Mouse (Mus musculus): ENCODE data around the gene Dnajc15. TPM values are rescaled to one million over a fixed set of nuclear protein-coding genes. Genes with fewer than 3 reads are reported as not detected.

Dnajc15 gene
- total and polyA plus RNA-seq, 2 experiments, result 5.3 to 10.1 TPM

GRCm38 (mm10) chr14:77794285-77794949, 80.5 kb downstream of the Dnajc15 start:
- no peaks in the 10 kb centered on the region for H3K79me2 ChIP-seq (ENCODE audit: control insufficient read depth, insufficient read depth, low read length)
- H3K27ac ChIP-seq (replicated peaks; ENCODE audit: insufficient read depth, low read depth, low read length), result no peak overlapping the region
- H3K27me3 ChIP-seq (ENCODE audit: control insufficient read depth, insufficient read depth, low read length), result no peaks in the 10 kb centered on the region
- H3K9ac ChIP-seq (ENCODE audit: low read depth, low read length), result no peak overlapping the region
- no peaks in the 10 kb centered on the region for H3K4me1 ChIP-seq (ENCODE audit: control insufficient read depth, insufficient read depth, low read length)
- H3K4me3 ChIP-seq (ENCODE audit: insufficient read depth, low read depth, low read length), result no peak overlapping the region
- TF ChIP-seq POLR2A (IDR thresholded peaks at IDR 0.05; ENCODE audit: extremely low read depth, insufficient read depth, low read length) (no peak), CTCF (IDR thresholded peaks at IDR 0.05; ENCODE audit: low read depth, low read length) (no peak)
- no peaks in the 10 kb centered on the region for H3K36me3 ChIP-seq (ENCODE audit: control insufficient read depth, insufficient read depth, low read length)
- 60% methylated on average over 7 of the region's 7 CpGs for WGBS
- DNase-seq (ENCODE audit: extremely low read depth, low read depth, low spot score), result peak; percentile 12

GRCm38 (mm10) chr14:77792998-77793397, 81.9 kb downstream of the Dnajc15 start:
- TF ChIP-seq POLR2A (IDR thresholded peaks at IDR 0.05; ENCODE audit: extremely low read depth, insufficient read depth, low read length), result no peak
- no peak for TF ChIP-seq CTCF (IDR thresholded peaks at IDR 0.05; ENCODE audit: low read depth, low read length)
- Histone ChIP-seq H3K27ac (replicated peaks; ENCODE audit: insufficient read depth, low read depth, low read length) (no peak overlapping the region), H3K79me2 (ENCODE audit: control insufficient read depth, insufficient read depth, low read length) (no peaks in the 10 kb centered on the region), H3K9ac (ENCODE audit: low read depth, low read length) (no peak overlapping the region), H3K4me1 (ENCODE audit: control insufficient read depth, insufficient read depth, low read length) (no peaks in the 10 kb centered on the region), H3K27me3 (ENCODE audit: control insufficient read depth, insufficient read depth, low read length) (no peaks in the 10 kb centered on the region), H3K36me3 (ENCODE audit: control insufficient read depth, insufficient read depth, low read length) (no peaks in the 10 kb centered on the region), H3K4me3 (ENCODE audit: insufficient read depth, low read depth, low read length) (no peak overlapping the region)
- no peak for DNase-seq (ENCODE audit: extremely low read depth, low read depth, low spot score)
- 95% methylated on average over 6 of the region's 6 CpGs for WGBS

DNA sequence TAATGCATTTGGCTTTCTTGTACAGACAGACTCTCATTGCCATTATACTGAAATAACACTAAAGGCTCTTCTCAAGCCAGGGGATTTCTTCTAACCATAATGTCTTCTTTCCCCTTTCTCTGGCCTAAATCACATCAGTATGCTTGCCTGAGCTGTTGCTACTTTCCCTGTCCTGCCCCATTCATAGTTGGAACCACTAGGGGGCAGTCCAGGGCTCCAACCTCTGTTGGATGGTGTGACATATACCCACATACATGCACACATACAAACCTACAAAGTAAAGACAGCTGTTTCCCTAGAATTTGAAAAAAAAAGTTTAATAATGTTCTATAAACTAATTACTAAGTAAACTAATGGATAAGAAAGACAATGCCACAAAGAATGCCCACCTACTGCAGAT, 91.7 kb downstream of the Dnajc15 start:
- Histone ChIP-seq H3K36me3 (ENCODE audit: control insufficient read depth, insufficient read depth, low read length) (no peaks in the 10 kb centered on the region), H3K27ac (replicated peaks; ENCODE audit: insufficient read depth, low read depth, low read length) (no peak overlapping the region), H3K4me1 (ENCODE audit: control insufficient read depth, insufficient read depth, low read length) (no peaks in the 10 kb centered on the region), H3K9ac (ENCODE audit: low read depth, low read length) (no peak overlapping the region), H3K4me3 (ENCODE audit: insufficient read depth, low read depth, low read length) (no peak overlapping the region), H3K27me3 (ENCODE audit: control insufficient read depth, insufficient read depth, low read length) (no peaks in the 10 kb centered on the region), H3K79me2 (ENCODE audit: control insufficient read depth, insufficient read depth, low read length) (no peaks in the 10 kb centered on the region)
- TF ChIP-seq POLR2A (IDR thresholded peaks at IDR 0.05; ENCODE audit: extremely low read depth, insufficient read depth, low read length) (no peak), CTCF (IDR thresholded peaks at IDR 0.05; ENCODE audit: low read depth, low read length) (peak; percentile 39; the same call in 1 of the 2 replicates)
- DNase-seq (ENCODE audit: extremely low read depth, low read depth, low spot score), result peak; percentile 1

DNA sequence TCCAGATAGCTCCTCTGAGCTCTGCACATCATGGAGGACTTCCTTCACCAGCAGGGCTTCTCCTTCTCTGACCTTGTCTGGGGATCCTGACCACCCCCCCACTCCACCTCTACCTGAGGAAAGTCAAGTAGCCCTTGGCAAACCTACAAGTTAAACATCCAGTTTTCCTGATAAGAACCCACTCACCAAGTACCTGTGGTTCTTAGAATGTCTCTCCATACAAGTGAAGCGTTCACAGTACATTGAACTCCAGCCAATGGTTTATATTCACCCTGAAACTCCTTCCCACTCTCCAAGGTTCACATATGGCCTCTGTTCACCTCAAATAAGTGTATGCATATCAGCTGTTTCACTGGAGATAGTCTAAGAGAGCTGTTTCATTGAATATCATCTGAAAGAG, 97.6 kb downstream of the Dnajc15 start:
- Histone ChIP-seq H3K79me2 (ENCODE audit: control insufficient read depth, insufficient read depth, low read length) (no peaks in the 10 kb centered on the region), H3K27me3 (ENCODE audit: control insufficient read depth, insufficient read depth, low read length) (0 out of 2 replicates have a peak, but pooled peaks cover 2% of the 10 kb centered on the region), H3K9ac (ENCODE audit: low read depth, low read length) (no peak overlapping the region), H3K36me3 (ENCODE audit: control insufficient read depth, insufficient read depth, low read length) (no peaks in the 10 kb centered on the region), H3K27ac (replicated peaks; ENCODE audit: insufficient read depth, low read depth, low read length) (no peak overlapping the region), H3K4me3 (ENCODE audit: insufficient read depth, low read depth, low read length) (no peak overlapping the region), H3K4me1 (ENCODE audit: control insufficient read depth, insufficient read depth, low read length) (no peaks in the 10 kb centered on the region)
- DNase-seq (ENCODE audit: extremely low read depth, low read depth, low spot score), result no peak
- WGBS, result 70% methylated on average over 1 of the region's 1 CpGs
- TF ChIP-seq POLR2A (IDR thresholded peaks at IDR 0.05; ENCODE audit: extremely low read depth, insufficient read depth, low read length), result no peak
- no peak for TF ChIP-seq CTCF (IDR thresholded peaks at IDR 0.05; ENCODE audit: low read depth, low read length)

GRCm38 (mm10) chr14:77776005-77776531, 98.9 kb downstream of the Dnajc15 start:
- DNase-seq (ENCODE audit: extremely low read depth, low read depth, low spot score), result no peak
- H3K36me3 ChIP-seq (ENCODE audit: control insufficient read depth, insufficient read depth, low read length), result no peaks in the 10 kb centered on the region
- H3K27me3 ChIP-seq (ENCODE audit: control insufficient read depth, insufficient read depth, low read length), result 0 out of 2 replicates have a peak, but pooled peaks cover 2% of the 10 kb centered on the region
- 75% methylated on average over 11 of the region's 11 CpGs for WGBS
- H3K27ac ChIP-seq (replicated peaks; ENCODE audit: insufficient read depth, low read depth, low read length), result no peak overlapping the region
- TF ChIP-seq POLR2A (IDR thresholded peaks at IDR 0.05; ENCODE audit: extremely low read depth, insufficient read depth, low read length), result no peak
- no peak for TF ChIP-seq CTCF (IDR thresholded peaks at IDR 0.05; ENCODE audit: low read depth, low read length)
- no peak overlapping the region for H3K4me3 ChIP-seq (ENCODE audit: insufficient read depth, low read depth, low read length)
- no peaks in the 10 kb centered on the region for H3K79me2 ChIP-seq (ENCODE audit: control insufficient read depth, insufficient read depth, low read length)
- H3K9ac ChIP-seq (ENCODE audit: low read depth, low read length), result no peak overlapping the region
- H3K4me1 ChIP-seq (ENCODE audit: control insufficient read depth, insufficient read depth, low read length), result no peaks in the 10 kb centered on the region

- Histone ChIP-seq H3K36me3 (ENCODE audit: control insufficient read depth, insufficient read depth, low read length) (no peaks in the 10 kb centered on the region), H3K79me2 (ENCODE audit: control insufficient read depth, insufficient read depth, low read length) (no peaks in the 10 kb centered on the region), H3K4me3 (ENCODE audit: insufficient read depth, low read depth, low read length) (no peak overlapping the region), H3K4me1 (ENCODE audit: control insufficient read depth, insufficient read depth, low read length) (no peaks in the 10 kb centered on the region), H3K27me3 (ENCODE audit: control insufficient read depth, insufficient read depth, low read length) (0 out of 2 replicates have a peak, but pooled peaks cover 2% of the 10 kb centered on the region), H3K9ac (ENCODE audit: low read depth, low read length) (no peak overlapping the region), H3K27ac (replicated peaks; ENCODE audit: insufficient read depth, low read depth, low read length) (no peak overlapping the region)
- WGBS, result 87% methylated on average over 8 of the region's 8 CpGs
- DNase-seq (ENCODE audit: extremely low read depth, low read depth, low spot score), result no peak
- TF ChIP-seq POLR2A (IDR thresholded peaks at IDR 0.05; ENCODE audit: extremely low read depth, insufficient read depth, low read length), result no peak
- no peak for TF ChIP-seq CTCF (IDR thresholded peaks at IDR 0.05; ENCODE audit: low read depth, low read length)
Observed at GRCm38 (mm10) chr14:77773331-77773730, 101.6 kb downstream of the Dnajc15 start.

Measured in liver, adult 2 months (tissue).